Mouse (Mus musculus) heart, embryonic 11.5 days (tissue): ENCODE measurements around the gene Mylip. TPM values are rescaled to one million over a fixed set of nuclear protein-coding genes. Genes with fewer than 3 reads are reported as not detected.
A peak's percentile ranks its signal among the peaks of the same experiment; 100 is the strongest.

Experiments
- ATAC-seq: fragments of 200-750 bp; cut with Nextera tagmentation; replicated peaks from 2 replicates; pipeline ENCODE4 v1.8.0; 2017; ENCODE audit warnings: moderate library complexity; ENCODE audit not compliant: insufficient number of reproducible peaks, low FRiP score, low TSS enrichment
- H3K27ac ChIP-seq: fragments of 300-500 bp; sonication (generic); 2 replicates; pipeline ENCODE4 v1.5.1; 2014; ENCODE audit warnings: mild to moderate bottlenecking, low read depth, low read length
- H3K27me3 ChIP-seq: fragments of 300-500 bp; sonication (generic); 2 replicates; pipeline ENCODE4 v1.6.1; 2014; ENCODE audit warnings: mild to moderate bottlenecking, low read length, mixed read lengths; ENCODE audit not compliant: control insufficient read depth, insufficient read depth
- H3K36me3 ChIP-seq: fragments of 300-500 bp; sonication (generic); 2 replicates; pipeline ENCODE4 v1.6.1; 2014; ENCODE audit warnings: mild to moderate bottlenecking, low read length, moderate library complexity, mixed read lengths; ENCODE audit not compliant: control insufficient read depth, insufficient read depth
- H3K4me1 ChIP-seq: fragments of 300-500 bp; sonication (generic); 2 replicates; pipeline ENCODE4 v1.6.1; 2014; ENCODE audit warnings: low read length; ENCODE audit not compliant: control insufficient read depth, insufficient read depth
- H3K4me2 ChIP-seq: fragments of 300-500 bp; sonication (generic); 2 replicates; pipeline ENCODE4 v1.6.1; 2014; ENCODE audit warnings: mild to moderate bottlenecking, moderate library complexity
- H3K4me3 ChIP-seq: fragments of 300-500 bp; sonication (generic); 2 replicates; pipeline ENCODE4 v1.5.1; 2014; ENCODE audit warnings: low read depth, low read length
- H3K9ac ChIP-seq: fragments of 300-500 bp; sonication (generic); 2 replicates; pipeline ENCODE4 v1.6.1; 2014; ENCODE audit warnings: mild to moderate bottlenecking, low read depth, low read length, moderate library complexity
- H3K9me3 ChIP-seq: fragments of 300-500 bp; sonication (generic); replicated peaks from 2 replicates; pipeline ENCODE4 v1.6.1; 2016; ENCODE audit warnings: low read length; ENCODE audit not compliant: control insufficient read depth
- WGBS: fragments of 180-500 bp; shearing (Covaris S2); extraction: QIAGEN DNeasy Blood & Tissue Kit; methylation state at CpG from one replicate; pipeline ENCODE4 v1.1.7; 2014; ENCODE audit not compliant: insufficient replicate concordance; 5-methylcytosine and 5-hydroxymethylcytosine counted together
- polyA plus RNA-seq: library from polyadenylated mRNA; unstranded; fragments of >200 nt; fragmentation: Nextera tagmentation; extraction: Ambion mirVana; gene quantifications from 2 replicates; pipeline ENCODE4 v1.2.1, GENCODE M21; 2014

Gene Mylip
- polyA plus RNA-seq, 1 experiment from 2014 or later: 4.9 TPM

GRCm38 (mm10) chr13:45387231-45387630 lies 2.3 kb upstream of the Mylip start:
- H3K4me1 ChIP-seq: peaks cover 20% of the 10 kb centered on the region
- H3K27me3 ChIP-seq: no peaks in the 10 kb centered on the region
- H3K9me3 ChIP-seq: no peaks in the 10 kb centered on the region
- no peak overlapping the region for H3K9ac ChIP-seq
- WGBS: 92% methylated on average over 4 of the region's 4 CpGs
- no peak overlapping the region for H3K4me2 ChIP-seq
- no peak overlapping the region for H3K27ac ChIP-seq
- no peak for ATAC-seq
- no peaks in the 10 kb centered on the region for H3K36me3 ChIP-seq
- H3K4me3 ChIP-seq: no peak overlapping the region

- H3K4me1 ChIP-seq: peaks cover 20% of the 10 kb centered on the region
- no peaks in the 10 kb centered on the region for H3K27me3 ChIP-seq
- no peaks in the 10 kb centered on the region for H3K36me3 ChIP-seq
- WGBS: 64% methylated on average over 16 of the region's 16 CpGs
- no peak for ATAC-seq
- H3K4me2 ChIP-seq: peak overlapping the region; percentile 97
- H3K27ac ChIP-seq: no peak overlapping the region
- no peak overlapping the region for H3K9ac ChIP-seq
- H3K4me3 ChIP-seq: no peak overlapping the region
- no peaks in the 10 kb centered on the region for H3K9me3 ChIP-seq
Observed at GRCm38 (mm10) chr13:45388254-45388805, 1.2 kb upstream of the Mylip start.

- Histone ChIP-seq H3K4me1 (peaks cover 20% of the 10 kb centered on the region), H3K9me3 (no peaks in the 10 kb centered on the region), H3K36me3 (no peaks in the 10 kb centered on the region), H3K4me2 (peak overlapping the region; percentile 97), H3K27ac (no peak overlapping the region), H3K9ac (0 out of 2 replicates have a peak overlapping the region, but pooled peaks have one; percentile 1), H3K27me3 (no peaks in the 10 kb centered on the region), H3K4me3 (peak overlapping the region; percentile 71; the same call in 1 of the 2 replicates)
- ATAC-seq: no peak
- 33% methylated on average over 4 of the region's 4 CpGs for WGBS
Observed at GRCm38 (mm10) chr13:45388889-45389288, 653 bp upstream of the Mylip start.

DNA sequence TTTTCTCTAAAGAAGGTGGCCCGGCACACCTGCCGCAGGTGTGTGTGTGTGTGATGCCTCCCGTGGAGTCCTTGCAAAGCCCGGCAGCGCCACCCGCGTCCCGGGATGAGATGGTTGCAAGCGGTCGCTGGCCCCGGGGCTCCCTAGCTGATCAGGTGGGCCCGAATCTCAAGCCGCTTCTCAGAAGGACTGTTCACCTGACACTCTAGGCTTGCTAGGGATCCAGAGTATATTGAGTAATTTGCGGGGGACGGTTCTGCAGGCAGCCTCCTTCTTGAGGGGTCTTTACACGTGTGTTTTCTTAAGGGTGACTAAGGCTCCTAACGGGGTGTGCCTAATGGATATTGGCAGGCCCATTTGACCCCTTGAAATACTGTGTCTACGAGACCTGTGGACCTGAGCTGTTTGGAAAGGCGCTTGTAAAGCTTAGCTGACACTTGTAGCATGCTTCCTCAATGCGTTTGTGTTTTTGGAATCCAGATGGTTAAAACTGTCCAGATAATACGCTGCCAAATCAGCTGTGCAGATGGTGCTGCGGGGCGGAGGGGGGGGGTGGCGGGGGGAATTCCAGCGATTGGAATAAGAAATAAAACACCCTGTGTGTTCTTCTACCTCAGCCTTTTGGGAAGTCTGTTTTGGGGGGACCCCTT lies 895 bp downstream of the Mylip start:
- no peak for ATAC-seq
- peak overlapping the region; percentile 72 for H3K9ac ChIP-seq
- peak overlapping the region; percentile 42 for H3K27ac ChIP-seq
- H3K4me3 ChIP-seq: peak overlapping the region; percentile 71
- H3K27me3 ChIP-seq: no peaks in the 10 kb centered on the region
- WGBS: 4% methylated on average over 25 of the region's 25 CpGs
- no peaks in the 10 kb centered on the region for H3K9me3 ChIP-seq
- peaks cover 26% of the 10 kb centered on the region for H3K4me1 ChIP-seq
- no peaks in the 10 kb centered on the region for H3K36me3 ChIP-seq
- peak overlapping the region; percentile 97 for H3K4me2 ChIP-seq

- Histone ChIP-seq H3K27ac (peak overlapping the region; percentile 66), H3K4me1 (peaks cover 26% of the 10 kb centered on the region), H3K36me3 (no peaks in the 10 kb centered on the region), H3K9me3 (no peaks in the 10 kb centered on the region), H3K4me2 (peak overlapping the region; percentile 97), H3K27me3 (no peaks in the 10 kb centered on the region), H3K9ac (peak overlapping the region; percentile 72; the same call in 1 of the 2 replicates), H3K4me3 (peak overlapping the region; percentile 71)
- ATAC-seq: no peak
- WGBS: 27% methylated on average over 19 of the region's 19 CpGs
Observed at GRCm38 (mm10) chr13:45390962-45391853, 1.7 kb downstream of the Mylip start.

GRCm38 (mm10) chr13:45391854-45392454 lies 2.4 kb downstream of the Mylip start:
- no peak overlapping the region for H3K9ac ChIP-seq
- peak overlapping the region; percentile 66 for H3K27ac ChIP-seq
- 42% methylated on average over 9 of the region's 9 CpGs for WGBS
- no peaks in the 10 kb centered on the region for H3K27me3 ChIP-seq
- H3K4me1 ChIP-seq: peaks cover 26% of the 10 kb centered on the region
- no peaks in the 10 kb centered on the region for H3K36me3 ChIP-seq
- peak overlapping the region; percentile 71 for H3K4me3 ChIP-seq
- no peak for ATAC-seq
- no peaks in the 10 kb centered on the region for H3K9me3 ChIP-seq
- peak overlapping the region; percentile 97 for H3K4me2 ChIP-seq

GRCm38 (mm10) chr13:45394221-45394768 lies 4.8 kb downstream of the Mylip start:
- Histone ChIP-seq H3K9me3 (no peaks in the 10 kb centered on the region), H3K27me3 (no peaks in the 10 kb centered on the region), H3K4me1 (peaks cover 22% of the 10 kb centered on the region), H3K4me3 (no peak overlapping the region), H3K36me3 (no peaks in the 10 kb centered on the region), H3K4me2 (no peak overlapping the region), H3K9ac (no peak overlapping the region), H3K27ac (no peak overlapping the region)
- 70% methylated on average over 8 of the region's 8 CpGs for WGBS
- ATAC-seq: no peak

- H3K9me3 ChIP-seq: no peaks in the 10 kb centered on the region
- ATAC-seq: no peak
- WGBS: 84% methylated on average over 8 of the region's 8 CpGs
- no peaks in the 10 kb centered on the region for H3K36me3 ChIP-seq
- peaks cover 10% of the 10 kb centered on the region for H3K4me1 ChIP-seq
- no peak overlapping the region for H3K4me2 ChIP-seq
- H3K9ac ChIP-seq: no peak overlapping the region
- no peak overlapping the region for H3K4me3 ChIP-seq
- H3K27ac ChIP-seq: no peak overlapping the region
- H3K27me3 ChIP-seq: no peaks in the 10 kb centered on the region
Observed at GRCm38 (mm10) chr13:45396724-45397123, 7.2 kb downstream of the Mylip start.
